Mouse (Mus musculus) hindlimb bud, embryonic 11.5 days (tissue): ENCODE data around the gene Mcoln2.
"Not testable (repeated sequence)": the region's sequence is repeated elsewhere in the genome, so short reads cannot be mapped to it uniquely, and the experiment has no call there.

Source experiments
- DNase-seq: peaks from one replicate; pipeline ENCODE4 v3.0.0-alpha.2; 2012; ENCODE audit warnings: low read depth, low spot score; ENCODE audit errors: extremely low spot score

Gene Mcoln2

DNA sequence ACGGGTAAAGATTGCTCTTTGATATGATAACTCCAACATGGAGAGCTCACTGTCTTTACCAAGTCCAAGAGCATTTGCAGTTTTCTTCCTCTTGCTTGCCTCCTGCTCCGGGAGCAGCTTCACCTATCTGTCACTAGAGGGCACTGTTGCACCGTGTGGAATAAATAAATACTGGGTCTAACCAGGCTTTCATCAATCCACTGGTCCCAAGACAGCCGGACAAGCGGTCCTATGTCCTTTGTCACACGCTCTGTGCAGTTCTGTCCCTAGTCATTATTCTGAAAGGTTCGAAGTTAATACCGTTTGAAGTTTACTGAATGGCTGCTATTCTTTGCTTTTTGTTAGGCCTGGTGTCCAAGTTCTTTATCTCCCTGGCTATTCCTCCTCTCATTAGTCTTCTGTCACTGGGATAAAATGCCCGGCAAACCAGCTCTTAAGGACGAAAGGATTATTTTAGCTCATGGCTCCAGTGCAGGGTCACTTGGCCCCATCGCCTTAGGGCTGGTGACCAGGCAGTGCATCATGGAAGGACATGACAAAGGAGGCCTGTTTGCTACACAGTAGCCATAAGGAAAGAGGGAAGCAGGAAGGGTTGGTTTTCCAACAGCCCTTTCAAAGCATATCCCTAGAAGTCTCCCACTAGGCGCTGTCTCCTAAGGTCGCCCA is 35.5 kb downstream of the Mcoln2 start:
- peak; percentile 75 for DNase-seq

DNA sequence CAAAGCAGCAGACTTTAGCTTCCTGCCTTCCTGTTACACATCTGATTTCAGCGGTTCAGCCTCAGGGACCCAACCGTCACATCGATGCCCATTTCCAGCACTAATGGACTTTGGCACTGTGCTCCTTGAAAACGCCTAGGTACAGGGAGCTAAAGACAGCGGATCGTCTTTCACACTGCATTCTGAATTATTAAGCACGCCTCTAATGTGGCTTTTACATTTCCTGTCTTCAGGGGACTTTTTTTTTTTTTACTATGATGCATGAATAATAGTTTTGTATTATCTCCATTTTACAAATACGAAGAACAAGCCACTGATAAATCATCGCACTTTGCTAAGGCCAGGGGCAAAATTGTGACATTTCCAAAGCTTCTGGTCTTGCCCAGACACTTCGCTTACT is 36.4 kb downstream of the Mcoln2 start:
- DNase-seq = no peak

DNA sequence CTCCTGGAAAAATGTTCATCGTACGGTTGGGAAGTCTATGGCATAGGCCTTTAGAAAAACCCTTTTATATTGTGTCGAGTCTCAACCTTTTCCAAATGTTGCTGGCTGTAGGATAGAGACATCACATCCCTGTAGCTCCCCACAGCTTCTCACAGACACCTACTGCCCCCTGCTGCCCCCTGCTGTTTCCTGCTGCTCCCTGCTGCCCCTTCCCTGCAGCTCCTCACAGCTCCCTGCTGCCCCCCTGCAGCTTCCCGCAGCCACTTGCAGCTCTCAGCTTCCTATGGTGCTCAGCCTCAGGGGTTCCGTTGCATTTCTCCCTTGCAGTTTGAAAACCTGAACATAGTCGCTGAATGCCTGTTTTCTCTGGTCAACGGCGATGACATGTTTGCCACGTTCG is 40.3 kb downstream of the Mcoln2 start:
- DNase-seq = no peak

DNA sequence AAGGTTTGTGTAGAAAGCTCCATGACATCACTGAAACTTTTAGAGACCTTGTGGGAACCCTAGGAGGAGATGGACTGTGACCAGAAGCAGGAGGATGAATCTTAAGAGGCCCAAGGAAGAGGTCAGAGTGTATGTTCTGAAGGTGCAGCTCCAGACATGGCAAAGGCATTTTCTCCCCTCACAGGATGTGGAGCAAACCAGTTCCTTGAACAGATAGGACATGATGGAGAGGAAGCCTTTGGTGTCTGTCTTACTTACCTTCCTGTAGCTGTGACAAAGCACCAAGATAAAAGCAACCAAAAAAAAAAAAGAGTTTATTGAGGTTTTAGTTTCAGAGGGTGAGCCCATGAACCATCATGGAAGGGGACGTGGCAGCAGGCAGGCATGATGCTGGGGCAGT is 42.9 kb downstream of the Mcoln2 start:
- no peak for DNase-seq

DNA sequence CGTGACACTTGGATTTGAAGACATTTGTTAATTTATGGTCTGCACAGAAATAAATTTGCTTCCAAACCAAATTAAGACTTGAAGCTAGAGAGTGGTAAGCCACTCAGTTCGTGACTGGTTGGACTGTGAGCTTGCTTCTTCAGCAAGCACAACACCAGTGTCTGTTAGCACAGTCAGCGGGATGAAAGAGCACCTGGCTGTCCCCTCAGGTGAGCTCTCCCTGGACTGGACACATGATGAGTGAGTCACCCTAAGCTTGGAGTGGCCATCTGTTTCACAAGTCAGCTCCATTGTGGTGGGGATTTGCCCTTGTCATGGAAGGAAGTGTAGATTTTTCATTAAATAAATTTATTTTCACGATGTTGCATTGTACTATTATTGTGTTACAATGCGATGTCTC is 45.5 kb downstream of the Mcoln2 start:
- DNase-seq = no peak

DNA sequence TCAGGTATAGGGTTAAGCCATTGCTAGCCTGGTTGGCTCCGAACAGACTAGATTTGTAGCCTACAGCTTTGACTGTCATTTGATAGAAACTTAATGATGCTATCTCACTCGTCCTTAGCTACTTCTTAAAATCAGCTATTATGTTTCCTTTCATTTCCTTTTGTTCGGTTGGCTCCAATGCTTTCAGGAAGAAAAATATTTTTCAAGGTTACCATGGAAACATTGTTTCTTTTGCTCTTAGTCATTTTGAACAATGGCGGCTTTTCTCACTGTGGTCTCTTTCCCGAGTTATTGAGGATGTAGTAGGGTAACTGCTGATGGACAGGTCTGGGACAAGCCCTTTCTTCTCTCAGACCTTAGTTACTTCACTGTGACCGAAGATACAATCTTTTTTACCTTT is 46.7 kb downstream of the Mcoln2 start:
- DNase-seq = no peak

DNA sequence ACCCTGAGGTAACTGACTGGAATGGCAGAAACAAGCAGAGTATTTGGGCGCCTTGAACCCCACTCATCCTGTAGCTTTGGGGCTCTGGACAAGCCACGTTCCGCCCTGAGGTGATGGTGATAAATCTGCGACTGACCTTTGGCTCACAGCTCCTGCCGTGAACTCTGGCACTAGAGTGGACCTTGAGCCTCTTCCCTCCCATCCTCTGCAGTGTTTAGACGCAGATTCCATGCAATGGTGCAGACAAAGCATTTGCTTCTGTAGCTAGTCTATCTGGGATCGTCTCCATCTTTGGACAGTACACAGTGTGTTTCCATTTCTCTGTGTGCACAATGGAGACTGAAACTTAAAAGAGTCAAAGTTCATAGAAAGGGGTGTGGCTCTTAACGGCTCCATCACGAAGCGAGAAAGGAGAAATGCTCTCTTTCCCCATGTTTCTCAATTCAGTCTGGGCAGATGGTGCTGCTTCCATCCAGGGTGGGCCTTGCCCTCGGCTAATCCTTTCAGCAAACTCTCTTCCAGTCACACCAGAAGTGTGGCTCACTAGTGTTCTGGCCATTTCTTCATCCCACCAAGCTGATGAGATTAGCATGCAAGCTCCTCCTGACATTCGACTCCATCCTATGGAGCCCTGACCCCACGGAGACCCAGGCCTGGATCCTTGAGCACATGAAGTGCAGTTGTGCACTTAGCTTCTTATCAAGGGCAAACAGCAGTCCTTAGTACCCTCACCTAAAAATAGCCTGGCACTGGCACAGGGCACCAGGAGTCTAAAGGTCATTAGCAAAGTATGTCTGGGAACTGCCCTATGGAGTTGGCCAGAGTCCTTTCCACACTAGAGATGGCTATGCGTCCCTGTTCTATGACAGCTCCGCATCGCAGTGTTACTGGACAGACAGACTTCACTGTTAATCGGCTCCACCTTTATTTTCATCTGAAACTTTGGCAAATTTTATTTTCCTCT is 47.4 kb downstream of the Mcoln2 start:
- no peak for DNase-seq

DNA sequence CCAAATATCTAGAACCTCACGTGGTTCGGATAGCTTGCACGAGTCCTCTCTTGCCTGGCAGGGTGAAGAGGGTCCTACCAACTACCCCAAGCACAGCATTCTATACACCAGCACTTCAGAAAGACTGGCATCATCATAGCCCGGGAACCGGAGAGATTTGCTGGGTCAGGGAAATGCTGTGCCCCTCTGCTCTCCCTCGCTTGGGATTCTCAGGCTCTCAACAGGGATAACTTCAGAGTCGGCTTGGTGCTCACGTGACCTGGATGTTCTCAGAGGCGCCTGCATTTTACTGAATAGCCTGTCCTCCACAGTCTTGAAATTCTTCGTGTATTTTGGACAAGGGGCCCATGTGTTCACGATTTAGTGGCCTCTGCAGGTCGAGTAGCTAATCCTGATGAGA is 48.2 kb downstream of the Mcoln2 start:
- no peak for DNase-seq

DNA sequence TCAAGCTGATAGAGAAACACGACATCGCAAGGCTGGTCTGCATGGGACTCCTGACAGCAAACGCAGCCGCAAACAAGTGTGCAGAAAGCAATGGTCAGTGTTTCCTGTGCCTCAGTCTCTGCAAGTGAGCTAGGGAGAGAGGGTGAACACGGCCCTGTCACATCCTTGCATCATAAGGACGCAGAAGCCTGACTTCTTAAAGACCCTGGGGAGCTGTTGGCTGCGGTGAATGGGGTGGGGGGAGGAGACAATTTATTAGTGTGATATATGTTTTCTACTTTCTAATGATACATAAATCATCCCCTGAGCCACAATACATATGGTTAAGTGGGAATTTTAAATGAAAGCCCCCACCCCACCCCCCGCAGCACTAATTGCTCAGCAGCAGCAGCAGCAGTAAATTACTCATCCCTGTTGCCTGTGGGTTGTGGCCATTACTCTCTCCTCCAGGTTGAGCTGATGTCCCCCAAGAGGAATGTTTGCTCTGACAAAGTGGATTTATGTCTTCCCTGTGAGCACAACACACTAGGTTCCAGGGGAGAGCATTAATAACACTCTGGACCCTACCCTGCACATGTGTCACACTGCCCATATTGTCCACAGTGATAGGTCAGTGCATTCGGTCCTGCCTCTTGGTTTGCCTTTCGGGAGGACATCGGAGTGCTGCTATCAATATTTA is 49.3 kb downstream of the Mcoln2 start:
- DNase-seq = no peak

DNA sequence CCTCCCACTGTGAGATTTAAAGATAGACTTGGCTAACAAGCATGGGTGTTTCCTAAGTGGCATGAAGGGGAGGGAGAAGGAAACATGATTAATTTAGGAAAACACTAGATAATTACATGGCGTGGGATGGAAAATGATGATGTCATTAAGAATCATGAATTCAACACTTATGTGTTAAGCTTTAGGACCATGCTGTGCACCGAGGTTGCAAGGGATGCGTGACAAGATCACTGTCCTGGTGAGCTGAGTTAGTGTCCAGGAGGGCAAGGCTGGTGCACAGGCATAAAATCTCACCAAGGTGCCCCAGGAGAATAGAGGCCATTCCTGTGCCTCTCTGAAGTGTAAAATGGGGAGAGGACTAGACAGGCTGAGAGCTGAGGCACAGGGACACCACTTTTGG is 49.9 kb downstream of the Mcoln2 start:
- DNase-seq = no peak

DNA sequence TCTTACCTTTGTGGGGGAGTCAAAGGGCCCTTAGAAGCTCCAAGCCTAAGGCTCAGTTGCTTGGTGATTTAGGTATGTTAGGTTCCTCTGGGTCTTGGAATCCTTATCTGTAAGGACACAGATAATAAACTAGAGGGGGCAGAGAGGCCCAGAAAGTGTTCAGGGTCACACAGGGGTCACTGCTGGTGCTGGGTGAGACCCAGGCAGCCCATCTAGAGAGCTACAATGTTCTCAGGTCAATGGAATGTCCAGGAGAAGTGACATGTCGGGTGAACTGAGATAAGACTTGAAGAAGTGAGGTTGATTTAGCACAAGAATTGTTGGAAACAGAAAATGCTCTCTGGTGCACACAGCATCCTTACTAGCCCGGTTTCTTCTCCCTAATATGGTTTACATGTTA is 54.7 kb downstream of the Mcoln2 start:
- DNase-seq = no peak

DNA sequence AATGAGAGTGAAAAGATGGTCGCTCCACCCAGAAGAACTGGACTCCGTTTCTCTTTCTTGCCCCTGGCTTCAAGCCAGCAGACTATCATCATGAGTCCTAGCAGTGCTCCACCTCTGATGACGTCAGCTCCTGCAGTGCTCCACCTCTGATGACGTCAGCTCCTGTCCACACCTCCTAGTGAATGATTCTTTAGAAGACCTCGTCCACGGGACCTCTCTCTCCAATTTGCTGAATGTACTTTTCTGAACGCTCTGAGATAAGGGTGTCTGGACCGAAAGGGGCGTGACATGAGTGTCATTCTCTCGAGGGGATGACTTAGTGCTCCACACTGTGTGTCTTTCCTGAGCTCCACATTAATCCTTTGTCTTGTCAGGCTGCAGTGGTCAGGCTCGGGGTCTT is 55.7 kb downstream of the Mcoln2 start:
- no peak for DNase-seq

DNA sequence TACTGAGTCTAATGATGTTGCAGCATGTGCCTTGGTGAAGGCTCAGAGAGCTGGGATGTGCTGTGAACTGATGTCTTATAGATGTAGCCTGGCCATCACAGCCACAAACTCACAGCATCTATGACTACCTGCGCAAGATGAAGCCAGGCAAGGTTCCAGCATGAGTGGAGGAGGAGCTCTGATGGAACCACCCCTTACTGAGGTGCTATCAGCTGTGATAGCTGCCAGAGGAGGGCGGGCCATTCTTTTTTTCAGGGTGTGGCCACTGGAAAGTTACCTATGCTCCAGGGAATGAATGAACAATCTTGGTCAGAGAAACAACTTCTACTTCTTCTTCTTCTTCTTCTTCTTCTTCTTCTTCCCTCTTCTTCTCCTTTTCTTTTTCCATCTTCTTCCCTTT is 57.0 kb downstream of the Mcoln2 start:
- no peak for DNase-seq

DNA sequence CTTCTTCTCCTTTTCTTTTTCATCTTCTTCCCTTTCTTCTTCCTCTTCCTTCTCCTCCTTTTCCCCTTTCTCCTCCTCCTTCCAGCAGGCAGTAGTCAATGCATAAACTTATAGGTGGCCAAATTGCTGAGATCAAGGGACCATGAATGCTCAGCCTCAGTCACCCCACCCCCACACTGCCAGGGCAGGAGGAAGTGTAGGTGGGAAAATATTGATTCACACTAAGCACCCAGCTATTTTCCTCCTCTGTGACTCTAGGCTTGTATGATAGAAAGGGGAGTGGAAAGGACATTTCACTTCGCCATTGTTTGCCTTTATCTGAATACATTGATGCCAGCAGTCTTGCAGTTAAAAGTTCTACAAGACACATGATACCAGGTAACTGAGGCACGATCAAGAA is 57.8 kb downstream of the Mcoln2 start:
- DNase-seq = no peak

DNA sequence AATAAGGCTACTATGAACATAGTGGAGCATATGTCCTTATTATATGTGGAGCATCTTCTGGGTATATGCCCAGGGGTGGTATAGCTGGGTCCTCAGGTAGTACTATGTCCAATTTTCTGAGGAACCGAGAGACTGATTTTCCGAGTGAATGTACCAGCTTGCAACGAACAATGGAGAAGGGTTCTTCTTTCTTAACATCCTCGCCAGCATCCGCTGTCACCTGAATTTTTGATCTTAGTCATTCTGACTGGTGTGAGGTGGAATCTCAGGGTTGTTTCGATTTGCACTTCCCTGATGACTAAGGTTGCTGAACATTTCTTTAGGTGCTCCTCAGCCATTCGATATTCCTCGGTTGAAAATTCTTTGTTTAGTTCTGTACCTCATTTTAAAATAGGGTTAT is 60.1 kb downstream of the Mcoln2 start:
- not testable (repeated sequence) for DNase-seq

DNA sequence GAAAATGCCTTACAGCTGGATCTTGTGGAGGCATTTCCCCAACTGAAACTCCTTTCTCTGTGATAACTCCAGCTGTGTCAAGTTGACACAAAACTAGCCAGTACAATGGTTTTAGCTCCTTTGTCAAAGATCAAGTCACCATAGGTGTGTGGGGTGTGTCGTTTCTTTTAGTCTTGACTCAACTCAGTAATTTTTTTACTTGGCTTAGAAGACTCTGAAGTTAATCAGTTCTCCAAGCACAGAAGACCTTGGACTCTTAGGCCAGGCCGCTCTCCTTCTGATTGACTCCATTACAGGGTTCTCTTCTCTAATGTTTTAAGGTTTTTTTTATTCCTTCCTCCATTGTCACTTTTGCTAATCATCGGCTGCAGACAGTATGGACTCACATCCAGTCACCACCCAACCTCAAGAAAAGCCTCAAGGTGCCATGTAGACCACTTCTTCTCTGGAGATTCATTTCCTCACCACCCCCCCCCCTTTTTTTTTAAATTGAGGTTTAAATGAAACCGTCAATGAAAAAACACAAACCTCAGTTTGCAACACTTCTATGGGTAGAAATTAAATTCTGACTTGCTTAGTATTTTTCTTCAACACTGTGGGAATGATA is 61.6 kb downstream of the Mcoln2 start:
- DNase-seq = no peak

DNA sequence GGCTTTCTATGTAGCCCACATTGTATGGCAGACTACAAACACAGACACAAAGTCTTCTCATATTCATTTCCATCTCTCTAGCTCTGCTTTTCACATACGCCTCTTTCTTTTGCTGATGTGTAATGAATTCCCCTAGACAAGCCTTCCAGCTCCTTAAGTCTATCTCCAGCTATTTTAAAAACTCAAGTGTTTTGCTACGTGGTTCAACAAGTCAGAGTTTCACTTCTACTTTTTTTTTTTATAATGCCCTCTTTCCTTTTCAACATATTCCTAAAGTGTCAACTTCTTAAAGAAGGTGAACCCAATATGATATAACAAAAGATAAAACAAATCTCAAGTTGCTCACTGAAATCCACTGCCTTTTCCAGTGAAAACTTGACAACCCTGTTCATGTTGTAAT is 62.3 kb downstream of the Mcoln2 start:
- DNase-seq = no peak

DNA sequence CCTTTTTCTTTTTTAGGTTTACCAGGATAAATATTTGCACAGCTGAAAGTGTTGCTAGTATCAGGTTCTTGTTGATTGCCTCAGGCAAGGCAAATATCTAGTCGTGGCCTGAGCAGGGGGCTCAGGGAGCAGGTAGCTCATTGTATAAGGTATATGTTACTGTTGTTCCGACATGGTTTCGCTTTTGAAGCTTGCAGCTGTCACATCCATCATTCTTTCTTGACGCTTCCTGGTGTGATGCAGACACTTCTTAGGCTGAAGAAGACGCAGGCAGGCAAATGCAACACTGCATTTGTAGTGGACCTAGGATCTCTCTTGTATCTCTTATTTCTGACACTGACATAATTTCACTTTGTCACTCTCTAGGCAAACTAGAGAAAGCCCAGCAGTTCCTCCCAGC is 63.7 kb downstream of the Mcoln2 start:
- no peak for DNase-seq

DNA sequence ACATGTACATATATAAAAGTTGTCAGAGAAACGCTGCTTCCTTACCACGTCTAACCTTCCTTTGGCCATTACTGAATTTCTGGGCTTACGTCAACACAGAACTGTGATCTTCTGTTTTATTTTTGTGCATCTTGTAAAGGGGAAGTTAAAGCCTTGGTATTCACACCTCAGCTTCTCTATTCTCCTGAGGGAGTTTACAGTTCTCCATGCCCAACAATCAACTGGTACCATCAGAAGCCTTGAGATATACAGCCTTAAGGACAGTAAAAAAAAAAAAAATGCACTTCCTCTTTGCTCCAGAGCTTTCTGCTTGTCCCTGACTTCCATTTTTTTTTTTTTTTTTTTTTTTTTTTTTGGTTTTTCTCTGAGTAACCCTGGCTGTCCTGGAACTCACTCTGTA is 66.9 kb downstream of the Mcoln2 start:
- DNase-seq = no peak

DNA sequence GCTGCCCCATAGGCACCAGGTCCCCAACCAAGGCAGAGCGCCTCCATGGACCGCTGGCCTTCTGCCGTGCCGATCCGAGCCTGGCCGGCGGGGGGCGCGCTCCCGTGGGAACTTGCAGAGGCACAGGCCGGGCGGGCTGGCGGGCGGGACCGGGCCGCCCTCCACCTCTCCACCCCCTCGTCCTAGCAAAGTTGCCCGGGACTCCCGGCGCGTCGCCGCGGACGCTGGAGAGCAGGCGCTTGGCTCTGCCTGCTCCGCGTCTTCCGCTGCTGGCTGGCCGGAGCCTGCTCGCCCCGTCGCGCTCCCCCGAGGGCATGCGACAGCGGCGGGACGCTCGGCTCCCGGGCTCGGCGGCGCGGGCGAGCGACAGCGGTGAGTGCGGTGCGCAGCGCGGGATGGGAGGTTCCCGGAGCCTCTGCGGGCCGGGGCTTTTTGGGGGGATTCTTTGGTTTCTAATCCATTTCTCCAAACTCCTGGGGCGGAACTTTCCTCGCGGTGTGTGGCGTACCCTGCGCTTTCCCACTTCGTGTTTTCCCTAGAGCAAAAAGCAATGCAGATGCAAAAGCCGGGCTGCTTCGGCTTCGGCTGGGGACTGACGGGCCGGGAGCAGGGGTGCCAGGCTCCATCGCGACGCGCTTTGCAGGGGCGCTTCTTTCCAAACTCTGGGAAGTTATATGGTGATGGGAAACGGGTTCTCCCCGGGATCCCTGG is 71.3 kb downstream of the Mcoln2 start, which contains the start of gene Lpar3:
Gene Lpar3 (plus strand): TSS at position 188 of the 711 bp plus-strand sequence.
- no peak for DNase-seq

DNA sequence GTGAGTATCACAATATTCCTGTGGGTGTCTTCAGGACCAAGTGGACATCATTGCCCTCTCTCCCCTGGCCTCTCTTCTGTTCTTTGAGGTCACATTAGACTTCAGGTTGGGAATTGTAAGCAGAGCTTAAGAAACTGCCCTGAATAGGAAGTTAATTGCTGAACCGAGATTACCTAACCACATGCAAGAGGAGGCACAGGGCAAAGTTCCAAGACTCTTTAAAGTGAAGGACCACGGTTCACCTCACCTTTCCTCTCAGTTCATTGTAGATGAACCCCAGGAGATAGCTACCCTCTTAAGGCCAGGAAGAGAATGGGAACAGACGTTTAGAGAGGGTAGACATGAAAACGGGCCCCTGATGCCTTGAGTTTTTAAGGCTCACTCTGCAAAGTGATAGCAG is 74.6 kb downstream of the Mcoln2 start:
- DNase-seq = no peak
